Comparison of ENCODE assay signal across 11 mouse cellular contexts in genomic region chr2:73082476-73082875, GRCm38 (mm10).
DNase-seq lines count a peak whose midpoint lies in the region.
"Had no signal": no experiment of that assay in that cellular context is flagged by ENCODE, and none has a peak within 500 bp of the region (broad histone marks: within the 10 kb centered on the region; RNA-seq: fewer than 3 reads in every experiment).

No protein-coding gene starts in this region.

- intact Hi-C loops in left cerebral cortex, postnatal 36 days (cut with DNase I) = no loop called here
- intact Hi-C loops in heart, postnatal 14 days (cut with DNase I) = no loop called here

- DNase-seq in embryo, embryonic 10 days (ENCODE audit: low spot score) = peak; percentile 22
- no peak for DNase-seq in embryo, embryonic 10.5 days (ENCODE audit: low spot score)
- DNase-seq in left cerebral cortex, adult 9 months (ENCODE audit: low spot score in 2 of 2) = peak; percentile 4 to 24
- DNase-seq in left cerebral cortex, postnatal 36 days (ENCODE audit: low spot score in 2 of 2) = no peak
- DNase-seq in layer of hippocampus, adult 8-10 months (ENCODE audit: low spot score in 2 of 2) = peak; percentile 24 to 34
- DNase-seq in lung, postnatal 14 days = peak; percentile 42
- DNase-seq in adrenal gland, adult (ENCODE audit: inconsistent age in 2 of 2, low spot score in 1 of 2) = no peak
- DNase-seq in heart, postnatal 14 days = no peak
- DNase-seq: cerebellum, adult 2 months; heart, postnatal 10 days; liver had no signal

Comparison
In these comparisons a context has a peak if more than half of its experiments do, and no peak if none do; other contexts are left out.
1. DNase-seq: peak in embryo, embryonic 10 days (single experiment), left cerebral cortex, adult 9 months (2 of 2), layer of hippocampus, adult 8-10 months (2 of 2) and lung, postnatal 14 days (single experiment); none in embryo, embryonic 10.5 days (single experiment), left cerebral cortex, postnatal 36 days (0 of 2), adrenal gland, adult (0 of 2) and heart, postnatal 14 days (0 of 2).